Mouse (Mus musculus): ENCODE results near the gene Ttc36.

DNA sequence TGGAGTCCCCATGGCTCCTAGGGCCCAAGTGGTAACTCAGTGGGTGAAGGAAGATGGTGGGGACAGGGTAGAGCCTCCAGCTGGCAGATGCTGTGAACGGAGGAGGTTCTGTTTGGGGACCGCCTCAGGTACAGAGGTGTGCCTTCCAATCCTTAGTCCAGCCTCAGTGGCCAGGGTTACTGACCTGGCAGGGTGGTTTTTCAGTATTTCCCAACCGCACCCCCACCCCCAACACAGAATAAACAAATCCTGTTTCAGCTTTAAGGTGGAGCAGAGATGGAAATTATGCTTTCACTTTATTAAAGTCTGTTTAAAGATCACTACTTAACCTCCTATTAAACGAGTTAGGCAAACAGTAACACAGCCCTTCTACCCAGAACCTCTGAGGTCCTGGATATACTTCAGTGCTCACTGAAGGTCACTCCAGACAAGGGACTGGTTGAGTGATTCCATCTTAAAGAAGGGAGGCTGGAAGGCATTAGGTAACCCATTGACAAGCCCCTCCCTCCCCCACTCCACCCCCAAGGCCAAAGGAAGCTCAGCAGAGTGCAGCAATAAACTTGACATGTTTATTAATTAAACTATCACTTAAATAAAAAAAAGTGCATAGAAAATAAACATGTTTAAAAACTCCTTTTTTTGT is at the start of gene Ttc36:
- TF ChIP-seq EP300 (optimal IDR thresholded peaks at IDR 0.05), result no peak
- TF ChIP-seq CTCF (IDR thresholded peaks at IDR 0.05; ENCODE audit: low read depth), result no peak

Data from stomach, postnatal 0 days (tissue).